Mouse (Mus musculus): ENCODE measurements at regions not wholly inside any gene's neighbourhood (a gene's known extent, or its start where the extent isn't known, plus 50 kb on each side); places are given as distances from the start of the nearest gene placed in this dataset.

DNA sequence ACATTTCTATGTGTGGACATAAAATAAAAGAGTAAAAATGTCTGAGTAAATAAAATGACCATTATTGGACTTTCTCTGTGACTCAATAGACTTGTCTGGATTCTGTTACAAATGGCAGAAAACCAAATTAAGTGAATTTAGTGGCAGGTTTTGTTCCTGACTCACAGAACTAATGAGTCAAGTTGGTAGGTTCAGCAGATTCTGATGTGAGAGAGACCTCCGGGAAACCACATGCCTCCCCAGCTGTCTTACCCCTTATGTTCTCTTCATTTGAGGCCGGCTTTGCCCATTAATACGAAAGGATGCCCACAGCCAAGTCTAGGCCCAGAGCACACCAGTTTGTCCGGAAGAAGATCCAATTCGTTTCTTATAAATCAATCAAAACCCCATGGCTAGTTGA is 59.4 kb upstream of the Rbms1 start:
- TF ChIP-seq CTCF (IDR thresholded peaks at IDR 0.05; ENCODE audit: low read depth, low read length) (no peak), TAL1 (conservative IDR thresholded peaks at IDR 0.05; ENCODE audit: low read depth, low read length) (no peak), GATA1 (IDR thresholded peaks at IDR 0.05; ENCODE audit: borderline replicate concordance, low read length) (no peak), POLR2AphosphoS5 (IDR thresholded peaks at IDR 0.05; ENCODE audit: insufficient replicate concordance, low read depth, low read length) (no peak), GATA2 (IDR thresholded peaks at IDR 0.05; ENCODE audit: borderline replicate concordance, low read depth, low read length) (no peak)
